Mouse (Mus musculus) testis, adult 2 months (tissue): ENCODE results near the gene Asf1b. TPM values are rescaled to one million over a fixed set of nuclear protein-coding genes. Genes with fewer than 3 reads are reported as not detected.

Experiments used
- H3K27ac ChIP-seq: fragments of 200-500 bp; 2 replicates; pipeline ENCODE4 v1.5.1; 2012; ENCODE audit warnings: low read depth, low read length; ENCODE audit not compliant: control insufficient read depth, insufficient read depth
- H3K27me3 ChIP-seq: fragments of 200-500 bp; 2 replicates; pipeline ENCODE4 v1.6.1; 2012; ENCODE audit warnings: mild to moderate bottlenecking, low read length, moderate library complexity; ENCODE audit not compliant: control insufficient read depth, insufficient read depth
- H3K36me3 ChIP-seq: fragments of 200-500 bp; 2 replicates; pipeline ENCODE4 v1.6.1; 2012; ENCODE audit warnings: mild to moderate bottlenecking, low read length; ENCODE audit not compliant: control insufficient read depth, insufficient read depth
- H3K4me1 ChIP-seq: fragments of 200-500 bp; 2 replicates; pipeline ENCODE4 v1.6.1; 2012; ENCODE audit warnings: low read length; ENCODE audit not compliant: control insufficient read depth, insufficient read depth
- H3K4me3 ChIP-seq: fragments of 200-500 bp; 2 replicates; pipeline ENCODE4 v1.5.1; 2012; ENCODE audit warnings: low read depth, mild to moderate bottlenecking, low read length, moderate library complexity, mixed read lengths; ENCODE audit not compliant: control insufficient read depth
- CTCF ChIP-seq: fragments of 200-500 bp; IDR thresholded peaks from 2 replicates; pipeline ENCODE4 v1.5.1; 2012; ENCODE audit warnings: low read depth, mild to moderate bottlenecking, inconsistent platforms, low read length, moderate library complexity; ENCODE audit not compliant: control insufficient read depth, insufficient read depth, insufficient replicate concordance
- POLR2A ChIP-seq: fragments of 200-500 bp; IDR thresholded peaks from 2 replicates; pipeline ENCODE4 v1.6.1; 2012; ENCODE audit warnings: low read depth, mild to moderate bottlenecking, inconsistent platforms, low read length, moderate library complexity; ENCODE audit not compliant: control insufficient read depth
- polyA plus RNA-seq: library from polyadenylated mRNA; depleted of rRNA; stranded (reverse); fragments of >200 nt; gene quantifications from 2 replicates; pipeline ENCODE4 v1.2.3, GENCODE M21; 2012; rRNA removed

Asf1b gene
- 65.0 and 73.8 TPM in 2 replicates for polyA plus RNA-seq

GRCm38 (mm10) chr8:83955106-83955957 is at the start of gene Asf1b, which contains the start of gene Gm10644:
Asf1b (plus strand) TSS chr8:83955507.
Gm10644 (minus strand) TSS chr8:83955205.
- Histone ChIP-seq H3K27me3 (no peaks in the 10 kb centered on the region), H3K4me3 (peak within 1 kb of the TSS; percentile 98), H3K4me1 (peaks cover 4% of the 10 kb centered on the region; the same call in 1 of the 2 replicates), H3K27ac (peak within 1 kb of the TSS; percentile 99), H3K36me3 (peaks cover 2% of the 10 kb centered on the region)
- TF ChIP-seq CTCF (peak; percentile 76; the same call in 1 of the 2 replicates), POLR2A (peak; percentile 72)

GRCm38 (mm10) chr8:83908583-83908982 is 46.7 kb upstream of the Asf1b start:
- H3K4me1 ChIP-seq: peaks cover 10% of the 10 kb centered on the region
- no peaks in the 10 kb centered on the region for H3K27me3 ChIP-seq
- TF ChIP-seq POLR2A (no peak), CTCF (no peak)
- H3K4me3 ChIP-seq: no peak overlapping the region
- no peaks in the 10 kb centered on the region for H3K36me3 ChIP-seq
- H3K27ac ChIP-seq: no peak overlapping the region

GRCm38 (mm10) chr8:83909311-83909710 is 46.0 kb upstream of the Asf1b start:
- no peaks in the 10 kb centered on the region for H3K36me3 ChIP-seq
- H3K4me3 ChIP-seq: no peak overlapping the region
- TF ChIP-seq POLR2A (no peak), CTCF (no peak)
- H3K27me3 ChIP-seq: no peaks in the 10 kb centered on the region
- no peak overlapping the region for H3K27ac ChIP-seq
- H3K4me1 ChIP-seq: peaks cover 10% of the 10 kb centered on the region

GRCm38 (mm10) chr8:83911809-83912731 is 43.2 kb upstream of the Asf1b start:
- no peaks in the 10 kb centered on the region for H3K36me3 ChIP-seq
- no peak overlapping the region for H3K27ac ChIP-seq
- no peaks in the 10 kb centered on the region for H3K27me3 ChIP-seq
- no peak overlapping the region for H3K4me3 ChIP-seq
- no peak for TF ChIP-seq CTCF
- TF ChIP-seq POLR2A: no peak
- peaks cover 10% of the 10 kb centered on the region for H3K4me1 ChIP-seq

- H3K27ac ChIP-seq: no peak overlapping the region
- peaks cover 10% of the 10 kb centered on the region for H3K4me1 ChIP-seq
- no peaks in the 10 kb centered on the region for H3K36me3 ChIP-seq
- no peaks in the 10 kb centered on the region for H3K27me3 ChIP-seq
- H3K4me3 ChIP-seq: no peak overlapping the region
- TF ChIP-seq CTCF (no peak), POLR2A (no peak)
Observed at GRCm38 (mm10) chr8:83914232-83914631, 41.1 kb upstream of the Asf1b start.

- H3K4me1 ChIP-seq: peaks cover 11% of the 10 kb centered on the region
- H3K4me3 ChIP-seq: no peak overlapping the region
- H3K27ac ChIP-seq: no peak overlapping the region
- no peaks in the 10 kb centered on the region for H3K36me3 ChIP-seq
- no peaks in the 10 kb centered on the region for H3K27me3 ChIP-seq
- TF ChIP-seq POLR2A (no peak), CTCF (no peak)
Observed at GRCm38 (mm10) chr8:83914860-83915259, 40.4 kb upstream of the Asf1b start.

GRCm38 (mm10) chr8:83916015-83916414 is 39.3 kb upstream of the Asf1b start:
- TF ChIP-seq CTCF: no peak
- no peak for TF ChIP-seq POLR2A
- H3K36me3 ChIP-seq: no peaks in the 10 kb centered on the region

More at GRCm38 (mm10) chr8:83916015-83916414, 39.3 kb upstream of the Asf1b start:
- Histone ChIP-seq H3K4me1 (peaks cover 11% of the 10 kb centered on the region), H3K27ac (0 out of 2 replicates have a peak overlapping the region, but pooled peaks have one; percentile 7), H3K27me3 (no peaks in the 10 kb centered on the region), H3K4me3 (no peak overlapping the region)
